Mouse (Mus musculus): Measurements from ENCODE around the gene Gm9573. TPM values are rescaled to one million over a fixed set of nuclear protein-coding genes. Genes with fewer than 3 reads are reported as not detected.
A peak's percentile ranks its signal among the peaks of the same experiment; 100 is the strongest.

Gm9573 gene
- not detected for total RNA-seq (2021)

DNA sequence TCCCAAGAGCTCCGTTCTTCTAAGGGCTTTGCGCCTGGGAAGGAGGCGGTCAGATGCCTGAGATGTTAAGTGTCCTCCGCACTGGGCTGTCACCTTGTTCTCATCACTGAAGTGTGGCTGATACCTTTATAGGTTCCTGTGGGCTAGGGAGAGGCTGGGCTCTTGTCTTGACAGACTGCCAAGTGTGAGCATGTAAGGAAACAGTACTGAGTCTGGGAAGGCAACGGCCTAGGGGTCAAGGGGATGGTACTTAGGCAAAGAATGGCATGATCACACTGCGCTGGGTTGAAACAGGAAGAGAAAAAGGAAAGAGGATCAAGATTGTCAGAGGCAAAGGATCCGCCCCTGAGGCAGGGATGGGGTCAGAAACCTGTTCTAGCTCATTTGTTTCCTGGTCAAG, at the start of gene Gm9573:
Gene Gm9573 (minus strand): TSS at position 101 of the 400 bp plus-strand sequence.
- DNase-seq (ENCODE audit: low spot score) = no peak
- intact Hi-C loops (cut with DNase I) = no loop called here

DNA sequence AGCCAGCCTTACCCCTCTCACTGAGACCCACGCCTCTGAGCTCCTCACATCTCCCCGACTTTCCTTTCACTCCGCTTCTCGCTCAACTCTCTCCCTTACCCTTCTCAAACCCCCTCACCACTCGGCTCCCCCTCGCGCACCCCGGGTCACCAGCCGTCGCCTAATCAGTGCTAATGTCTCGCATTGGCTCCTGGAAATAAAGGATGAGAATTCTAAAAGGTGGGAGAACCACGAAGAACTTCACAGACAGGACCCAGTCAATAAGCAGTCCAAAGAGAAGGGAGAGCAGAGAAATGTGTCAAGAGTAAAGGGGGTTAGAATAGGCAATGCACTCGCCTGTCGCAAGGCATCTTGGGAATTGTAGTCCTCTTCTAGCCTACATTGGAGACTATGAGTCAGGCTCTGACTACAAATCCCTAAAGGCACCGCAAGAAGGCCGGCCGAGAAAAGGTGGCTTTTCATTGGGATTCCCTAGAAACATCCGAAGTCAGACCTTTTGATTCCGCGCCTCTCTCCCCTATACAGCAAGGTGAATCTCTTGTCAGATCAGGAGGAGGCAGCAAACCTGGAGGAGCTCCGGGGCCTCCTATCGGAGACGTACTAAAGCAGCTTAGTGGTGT, 47.1 kb upstream of the Gm9573 start, which contains the start of gene Gtf2h4:
Gene Gtf2h4 (minus strand): TSS at position 324 of the 620 bp plus-strand sequence.
- peak; percentile 79 for DNase-seq (ENCODE audit: low spot score)
- intact Hi-C loops (cut with DNase I) = no loop called here

DNA sequence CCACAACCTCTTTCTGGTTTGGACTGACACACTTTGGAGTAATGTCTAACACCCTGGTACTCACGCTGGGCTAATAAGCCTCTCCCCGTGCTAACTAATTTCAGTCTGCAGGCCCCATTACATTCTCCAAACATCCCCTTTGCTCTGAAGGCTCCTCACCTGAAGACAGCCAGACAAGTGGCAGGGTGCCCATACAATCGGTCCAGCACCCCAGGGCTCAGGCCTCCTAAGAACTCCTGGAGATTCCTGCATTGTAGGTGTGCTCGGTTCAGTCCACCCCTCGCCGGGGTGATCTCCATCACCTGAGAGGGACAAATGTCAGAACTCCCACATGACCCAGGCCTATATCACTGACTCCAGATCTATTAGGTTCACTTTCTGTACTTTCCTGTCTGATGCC, 46.1 kb upstream of the Gm9573 start:
- intact Hi-C loops (cut with DNase I) = no loop called here
- DNase-seq (ENCODE audit: low spot score) = no peak

DNA sequence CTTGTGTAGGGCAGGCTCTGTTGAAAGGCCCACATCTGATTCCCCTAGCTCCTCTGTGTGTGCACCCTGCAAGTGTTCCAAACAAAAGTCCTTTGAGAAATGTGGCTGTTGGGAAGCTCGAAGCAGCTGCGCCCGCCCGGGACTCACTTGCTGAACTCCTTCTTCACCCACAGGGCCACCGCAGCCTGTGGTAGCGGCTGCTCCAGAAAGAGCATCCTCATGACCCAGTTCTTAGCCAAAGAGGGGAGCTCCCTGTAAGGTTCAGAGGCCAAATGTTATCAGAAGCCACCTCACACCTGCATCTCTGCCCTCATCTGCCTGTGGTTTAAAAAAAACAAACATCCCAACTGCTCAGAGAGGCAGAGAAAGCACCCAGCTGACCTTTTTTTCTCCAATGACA, 45.4 kb upstream of the Gm9573 start:
- no peak for DNase-seq (ENCODE audit: low spot score)
- intact Hi-C loops (cut with DNase I) = no loop called here

DNA sequence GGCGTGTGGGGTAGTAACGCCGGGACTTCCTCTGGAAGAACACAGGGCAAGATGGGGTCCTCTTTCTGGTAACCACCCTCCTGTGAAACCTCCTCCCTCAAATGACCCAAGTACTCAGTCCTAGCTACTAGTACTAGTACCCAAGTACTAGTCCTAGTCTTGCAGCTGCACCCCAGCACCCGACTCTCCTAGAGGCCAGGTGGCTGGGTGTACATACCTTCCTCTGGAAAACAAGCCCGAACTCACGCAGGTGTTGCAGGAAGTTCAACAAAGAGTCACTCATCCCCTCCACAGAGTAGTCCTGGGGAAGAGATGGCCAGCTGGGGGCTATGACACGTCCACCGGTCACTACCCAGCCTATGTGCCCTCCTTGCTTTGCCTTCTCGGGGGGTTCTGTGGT, 43.3 kb upstream of the Gm9573 start:
- no peak for DNase-seq (ENCODE audit: low spot score)
- intact Hi-C loops (cut with DNase I) = no loop called here

DNA sequence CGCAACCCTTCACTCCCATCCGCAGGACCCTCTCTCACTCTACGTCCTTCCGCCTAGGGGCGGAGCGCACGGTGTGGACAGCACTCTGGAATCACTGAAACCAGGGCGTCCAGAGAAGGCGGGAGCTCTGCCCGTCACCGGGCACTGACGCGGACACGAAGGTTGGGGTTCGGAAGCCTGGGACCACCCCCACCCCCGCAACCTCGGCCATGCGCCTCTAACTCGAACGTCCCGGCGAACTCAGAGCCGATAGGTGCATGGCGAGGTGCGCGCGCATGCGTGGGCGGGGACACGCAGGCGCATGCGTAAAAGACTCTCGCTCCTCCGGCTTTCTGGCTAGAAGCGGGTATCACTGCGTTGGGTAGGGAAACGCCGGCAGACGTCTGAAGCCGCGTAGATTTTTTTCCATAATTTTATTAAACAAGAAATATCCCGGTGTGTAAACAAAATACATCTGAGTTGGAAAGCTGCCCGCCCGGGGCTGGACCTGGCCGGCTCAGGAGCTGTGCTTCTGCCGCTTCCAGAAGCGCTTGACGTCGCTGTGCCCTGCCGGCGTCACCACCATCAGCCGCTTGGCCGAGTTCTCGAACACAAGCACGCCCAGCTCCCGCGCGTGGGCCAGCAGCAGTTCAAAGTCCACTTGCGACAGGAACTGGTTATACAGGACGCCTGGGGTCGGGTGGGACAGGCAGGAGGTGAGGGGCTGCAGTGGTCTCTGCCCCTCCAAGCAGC, 41.1 kb upstream of the Gm9573 start, which contains the start of gene Vars2:
Gene Vars2 (minus strand): TSS at position 259 of the 732 bp plus-strand sequence.
- peak; percentile 92 for DNase-seq (ENCODE audit: low spot score)
- intact Hi-C loops (cut with DNase I) = no loop called here

DNA sequence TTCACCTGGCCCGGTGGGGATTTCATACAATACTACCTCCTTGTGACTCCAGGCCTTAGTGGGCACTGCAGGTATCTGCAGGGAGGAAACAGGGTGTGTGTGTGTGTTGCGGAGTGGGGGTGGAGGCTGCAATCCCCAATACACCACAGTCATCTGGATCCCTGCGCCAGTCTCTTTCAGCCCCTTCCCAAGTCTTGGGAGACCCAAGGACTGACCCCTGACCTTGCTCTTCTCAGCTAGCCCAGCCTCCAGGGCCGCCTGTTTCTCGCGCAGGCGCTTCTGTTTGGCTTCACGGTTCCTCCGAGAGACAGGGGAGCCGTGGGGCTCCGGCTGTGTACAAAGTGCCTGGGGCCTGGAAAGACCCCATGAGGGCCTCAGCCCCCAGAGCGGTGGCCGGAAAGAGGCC, 40.4 kb upstream of the Gm9573 start:
- DNase-seq (ENCODE audit: low spot score) = no peak
- intact Hi-C loops (cut with DNase I) = no loop called here

DNA sequence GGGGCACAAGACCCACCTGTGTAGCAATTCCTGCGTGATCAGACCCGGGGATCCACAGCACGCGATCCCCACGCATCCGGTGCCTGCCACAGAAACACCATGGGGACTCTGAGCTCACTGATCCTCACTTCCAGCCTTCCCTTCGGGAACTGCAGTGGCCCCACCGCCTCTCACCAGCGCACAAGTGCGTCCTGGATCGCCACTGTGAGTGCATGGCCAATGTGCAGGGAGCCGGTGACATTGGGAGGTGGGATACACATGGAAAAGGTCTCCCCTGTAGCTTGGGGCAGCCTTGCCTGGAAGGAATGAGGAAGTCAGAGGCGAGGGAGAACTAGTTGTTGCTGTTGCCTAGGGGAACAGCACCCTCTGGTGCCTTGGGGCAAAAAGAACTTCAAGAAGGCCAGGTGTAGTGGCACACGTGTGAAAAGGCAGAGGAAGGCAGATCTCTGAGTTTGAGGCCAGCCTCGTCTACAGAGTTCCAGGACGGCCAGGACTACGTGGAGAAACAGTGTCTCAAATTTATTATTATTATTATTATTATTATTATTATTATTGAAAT, 39.6 kb upstream of the Gm9573 start:
- intact Hi-C loops (cut with DNase I) = no loop called here
- DNase-seq (ENCODE audit: low spot score) = no peak

DNA sequence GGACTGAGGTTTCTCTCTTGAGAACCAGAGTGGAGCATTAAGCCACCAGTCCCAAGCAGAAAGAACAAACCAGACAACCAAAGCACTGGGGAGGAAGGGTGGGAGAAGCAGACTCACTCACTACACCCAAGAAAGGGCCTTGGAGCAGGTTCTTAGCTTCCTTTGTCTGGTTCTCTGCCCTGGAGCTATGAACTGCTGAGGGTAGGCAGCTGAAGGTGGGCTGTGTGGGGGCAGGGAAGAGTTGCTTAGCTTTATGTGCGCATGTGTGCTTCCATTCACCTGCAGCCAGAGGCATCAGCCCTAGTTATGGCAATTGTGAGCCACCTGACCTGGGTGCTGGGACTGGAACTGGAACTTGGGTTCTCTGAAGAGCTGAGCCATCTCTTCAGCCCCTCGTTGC, 26.6 kb upstream of the Gm9573 start:
- intact Hi-C loops (cut with DNase I) = no loop called here
- no peak for DNase-seq (ENCODE audit: low spot score)

DNA sequence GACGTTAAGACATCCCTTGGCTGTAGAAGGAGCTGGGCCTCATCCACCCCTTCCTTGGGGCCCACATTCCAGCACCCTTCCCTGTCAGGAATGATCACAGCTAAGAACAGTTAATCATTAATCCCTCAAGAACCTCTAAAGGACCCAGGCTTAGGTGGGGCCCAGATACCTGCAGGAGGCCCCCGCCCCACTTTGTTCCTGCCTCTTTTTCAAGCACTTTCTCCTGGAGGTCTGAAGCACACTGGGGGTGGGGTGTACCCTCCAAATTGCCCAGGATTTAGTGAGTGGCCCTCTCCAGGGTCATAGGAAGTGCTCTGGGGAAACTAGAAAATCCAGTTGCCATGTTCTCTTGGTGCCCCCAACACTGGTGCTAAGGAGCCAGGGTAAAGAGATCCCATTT, 23.0 kb upstream of the Gm9573 start:
- DNase-seq (ENCODE audit: low spot score) = no peak
- intact Hi-C loops (cut with DNase I) = no loop called here

DNA sequence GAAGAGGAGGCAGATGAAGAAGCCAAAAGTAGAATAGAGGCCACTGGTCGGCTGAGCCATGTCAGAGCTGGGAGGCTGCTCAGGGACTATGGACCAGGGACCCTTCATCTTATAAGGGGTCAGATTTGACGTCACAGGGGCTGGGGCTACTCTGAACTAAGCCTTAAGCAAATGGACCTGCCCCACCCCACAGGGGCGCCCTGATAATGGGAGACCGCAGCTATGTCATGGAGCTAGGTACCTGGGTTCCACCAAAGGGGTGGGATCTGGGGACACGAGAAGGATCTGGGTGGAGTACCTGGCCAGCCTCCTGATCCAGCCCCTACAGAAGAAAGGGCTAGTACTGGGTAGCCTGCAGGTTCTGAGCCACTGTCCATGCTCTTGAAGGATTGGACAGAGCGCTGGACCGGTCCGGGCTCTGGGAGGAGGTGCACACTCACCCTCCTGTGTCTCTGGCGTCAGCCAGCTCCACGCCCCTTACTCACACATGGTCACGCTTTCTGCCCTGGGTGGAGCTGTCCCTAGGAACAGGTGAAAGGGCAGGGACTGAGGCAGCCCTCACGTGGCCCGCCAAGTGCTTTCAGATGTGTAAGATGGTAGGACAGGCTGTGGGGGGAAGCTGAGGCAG, 17.3 kb upstream of the Gm9573 start, which contains the start of gene Mucl3:
Gene Mucl3 (minus strand): TSS at position 87 of the 628 bp plus-strand sequence.
- intact Hi-C loops (cut with DNase I) = no loop called here
- DNase-seq (ENCODE audit: low spot score) = no peak

DNA sequence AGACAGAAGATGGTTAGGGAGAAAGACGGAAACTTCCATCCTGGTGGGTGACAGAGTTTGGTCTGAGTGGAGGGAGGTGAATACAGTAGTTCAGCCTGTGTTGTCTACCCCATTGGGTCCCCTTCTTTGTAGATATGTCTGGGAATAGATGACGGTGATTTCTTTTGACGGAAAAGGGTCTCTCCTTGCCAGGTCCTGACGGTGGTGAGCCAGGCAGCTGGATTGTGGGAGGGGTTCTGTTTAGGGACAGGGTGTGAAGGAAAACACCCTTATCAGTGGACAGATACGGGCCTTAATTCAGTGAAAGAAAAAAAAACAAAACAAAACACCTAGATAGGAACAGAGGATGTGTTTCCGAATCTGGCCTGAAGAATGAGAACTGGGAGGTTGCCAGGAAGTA, 12.9 kb upstream of the Gm9573 start:
- intact Hi-C loops (cut with DNase I) = no loop called here
- no peak for DNase-seq (ENCODE audit: low spot score)

DNA sequence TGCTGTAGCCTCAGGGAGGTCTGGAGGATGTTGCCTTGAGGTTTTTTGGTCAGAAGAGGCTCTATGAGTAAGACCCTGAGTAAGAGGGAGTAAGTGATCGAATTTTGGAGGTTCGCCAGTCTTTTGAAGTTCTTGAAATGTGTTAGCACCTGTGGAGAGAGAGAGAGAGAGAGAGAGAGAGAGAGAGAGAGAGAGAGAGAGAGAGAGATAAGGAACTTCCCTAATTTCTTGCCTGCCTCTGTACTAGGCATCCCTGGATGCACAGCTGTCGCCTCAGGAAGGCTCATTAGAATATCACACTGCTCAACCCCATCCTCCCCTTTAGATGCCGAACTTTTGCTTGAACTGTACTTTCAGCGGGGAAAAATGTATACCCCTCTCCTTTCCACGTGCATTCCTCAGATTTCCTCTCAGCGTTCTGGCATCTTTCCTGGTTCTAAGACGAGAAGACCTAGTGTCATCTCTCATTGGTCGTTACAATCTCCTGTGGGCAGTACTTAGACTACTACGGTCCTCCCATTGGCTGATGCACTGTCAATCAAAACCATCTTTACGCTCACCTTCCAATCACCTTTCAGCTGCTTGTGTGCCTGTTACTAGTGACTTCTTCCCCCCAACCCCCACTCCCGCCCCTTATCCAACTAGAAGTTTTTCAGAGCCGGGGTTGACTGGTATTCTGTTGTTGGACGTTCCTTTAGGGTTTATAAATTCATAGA, 12.2 kb upstream of the Gm9573 start:
- DNase-seq (ENCODE audit: low spot score) = peak; percentile 63
- intact Hi-C loops (cut with DNase I) = no loop called here

DNA sequence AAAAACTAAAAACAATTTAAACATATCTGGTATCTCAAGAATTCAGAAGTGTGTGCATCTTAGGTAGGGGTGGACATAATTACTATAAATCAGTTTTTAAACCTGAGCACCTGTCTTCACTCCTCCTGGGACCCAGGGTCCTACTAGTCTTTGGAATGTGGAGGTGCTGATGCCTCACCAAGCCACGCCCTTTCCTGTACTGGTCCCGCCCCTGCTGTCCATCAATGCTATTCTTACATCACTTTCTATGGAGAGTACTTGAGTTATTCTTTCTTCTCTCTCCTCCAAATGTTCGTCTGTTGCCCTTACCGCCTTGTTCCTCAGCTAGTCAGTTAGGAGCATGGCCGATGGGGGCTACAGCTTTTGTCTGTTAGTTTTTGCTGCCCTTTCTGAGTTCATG, 9.9 kb upstream of the Gm9573 start:
- intact Hi-C loops (cut with DNase I) = no loop called here
- DNase-seq (ENCODE audit: low spot score) = no peak

DNA sequence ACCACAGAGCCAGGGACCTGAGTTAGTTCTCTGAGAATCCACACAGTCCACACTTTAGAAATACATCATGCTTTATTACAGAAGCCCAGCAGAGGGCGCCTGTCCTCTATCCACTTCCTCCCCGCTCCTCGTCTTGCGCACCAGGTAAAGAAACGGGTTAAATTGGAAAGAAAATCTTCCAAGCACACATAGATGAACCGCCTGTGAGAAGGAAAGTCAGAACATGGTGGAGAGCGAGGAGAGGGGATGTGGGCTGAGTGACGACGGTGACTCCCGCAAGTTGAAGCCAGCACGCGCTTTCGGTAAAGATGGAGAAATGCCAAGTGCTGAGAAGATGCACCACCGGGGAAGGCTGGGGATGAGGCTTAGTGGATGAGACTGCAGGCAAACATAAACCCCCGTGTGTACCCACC, 9.3 kb upstream of the Gm9573 start:
- DNase-seq (ENCODE audit: low spot score) = no peak
- intact Hi-C loops (cut with DNase I) = loop anchor here (1.0 kb wide), 1 partner anchor 90 kb away; no protein-coding TSS in a partner anchor

DNA sequence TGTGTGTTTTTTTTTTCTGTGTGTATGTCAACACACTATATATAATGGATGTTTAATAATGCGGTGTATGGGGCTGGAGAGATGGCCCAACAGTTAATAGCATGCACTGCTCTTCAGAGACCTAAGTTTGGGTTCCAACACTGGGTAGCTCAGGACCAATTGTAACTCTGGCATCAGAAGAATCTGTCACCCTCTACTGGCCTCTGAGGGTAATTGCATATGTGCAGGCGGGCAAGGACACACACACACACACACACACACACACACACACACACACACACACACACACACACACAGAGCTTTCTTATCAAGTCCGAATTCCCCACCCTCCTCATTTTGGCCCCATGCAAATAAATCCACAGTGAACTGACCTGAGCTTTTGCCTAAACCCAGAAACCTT, 8.8 kb upstream of the Gm9573 start:
- intact Hi-C loops (cut with DNase I) = loop anchor here (1.0 kb wide), 1 partner anchor 90 kb away; no protein-coding TSS in a partner anchor
- no peak for DNase-seq (ENCODE audit: low spot score)

DNA sequence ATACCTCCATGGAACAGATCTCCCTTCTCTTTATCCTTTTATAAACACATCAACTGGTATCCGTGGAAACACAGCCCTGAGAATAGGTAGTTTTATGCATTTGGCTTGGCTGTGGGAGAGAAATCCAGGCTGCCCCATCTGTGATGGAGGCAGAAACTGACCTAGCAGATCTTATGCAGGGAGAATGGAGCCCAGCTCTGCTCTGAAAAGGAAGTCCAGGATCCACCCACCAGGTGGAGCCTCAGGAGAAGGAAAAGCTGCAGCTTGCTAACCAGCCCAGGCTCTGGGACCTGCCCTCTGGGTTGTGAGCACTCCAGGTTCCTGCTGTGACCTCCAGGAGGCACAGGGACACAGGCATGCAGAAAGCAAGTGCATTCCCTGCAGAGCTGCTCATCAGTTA, 7.6 kb upstream of the Gm9573 start:
- DNase-seq (ENCODE audit: low spot score) = no peak
- intact Hi-C loops (cut with DNase I) = no loop called here

DNA sequence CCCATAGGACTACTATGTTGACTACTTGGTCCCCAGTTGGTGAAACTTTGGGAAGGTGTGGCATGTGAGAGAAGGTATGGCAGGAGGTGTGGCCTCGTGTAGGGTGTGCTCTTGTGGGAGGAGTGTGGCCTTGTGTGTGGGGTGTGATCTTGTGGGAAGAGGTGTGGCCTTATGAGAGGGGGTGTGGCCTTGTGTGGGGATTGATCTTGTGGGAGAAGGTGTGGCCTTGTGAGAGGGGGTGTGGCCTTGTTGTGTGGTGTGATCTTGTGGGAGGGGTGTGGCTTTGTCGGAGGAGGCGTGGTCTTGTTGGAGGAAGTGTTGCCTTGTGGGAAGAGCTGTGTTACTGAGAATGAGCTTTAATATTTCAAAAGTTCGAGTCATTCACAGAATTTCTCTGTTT, 9.3 kb downstream of the Gm9573 start:
- intact Hi-C loops (cut with DNase I) = no loop called here
- no peak for DNase-seq (ENCODE audit: low spot score)

DNA sequence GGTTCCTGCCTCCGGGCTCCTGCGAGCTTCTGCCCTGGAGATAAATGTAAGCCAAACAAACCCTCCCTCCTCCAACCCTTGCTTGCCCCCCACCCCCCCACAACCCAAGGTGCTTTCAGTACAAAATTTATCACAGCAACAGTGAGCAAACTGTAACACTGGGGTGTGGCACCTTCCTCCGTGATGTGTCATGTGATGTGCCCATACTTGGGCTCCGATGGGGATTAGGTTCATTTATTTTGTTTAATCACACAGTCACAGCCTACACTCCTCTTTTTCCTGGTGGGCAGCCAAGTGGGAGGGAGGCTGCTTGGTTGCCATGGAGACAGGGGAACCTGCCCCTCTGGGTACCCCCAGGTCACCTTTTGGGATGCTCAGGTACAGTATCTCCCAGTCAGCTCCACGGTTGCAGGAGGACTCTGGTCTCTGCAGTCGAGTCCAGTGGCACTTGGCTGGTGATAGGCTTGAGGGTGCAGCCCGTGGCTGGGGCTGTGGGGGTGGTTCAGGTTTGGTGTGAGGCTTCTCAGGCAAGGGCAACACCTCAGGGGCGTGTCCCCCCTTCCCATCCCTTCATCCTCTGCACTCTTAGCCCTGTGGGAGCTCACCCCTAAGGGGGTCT, 24.6 kb downstream of the Gm9573 start:
- intact Hi-C loops (cut with DNase I) = no loop called here
- no peak for DNase-seq (ENCODE audit: low spot score)

DNA sequence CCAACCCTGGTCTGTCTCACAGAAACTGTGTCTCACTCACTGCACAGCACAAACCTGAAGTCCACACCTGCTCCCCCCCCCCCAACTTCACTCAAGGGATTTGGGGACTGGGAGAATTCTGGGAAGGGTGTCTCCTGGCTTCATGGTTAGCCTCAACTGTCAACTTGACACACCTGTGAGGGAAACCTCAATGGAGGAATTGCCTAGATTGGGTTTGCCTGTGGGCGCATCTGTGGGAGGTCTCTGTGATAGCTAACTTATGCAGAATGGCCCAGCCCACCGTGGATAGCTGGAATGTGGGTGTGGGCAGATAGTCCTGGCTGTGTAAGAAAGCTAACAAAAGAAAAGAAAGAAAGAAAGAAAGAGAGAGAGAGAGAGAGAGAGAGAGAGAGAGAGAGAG, 25.2 kb downstream of the Gm9573 start, which contains the start of gene Sfta2:
Gene Sfta2 (plus strand): TSS at position 301 of the 400 bp plus-strand sequence.
- DNase-seq (ENCODE audit: low spot score) = no peak
- intact Hi-C loops (cut with DNase I) = no loop called here

All from heart, postnatal 25 days (tissue).